Comparison of ENCODE assay signal across 31 mouse cellular contexts in genomic region chr1:190486551-190487104, GRCm38 (mm10).
DNase-seq lines count a peak whose midpoint lies in the region; ATAC-seq and TF ChIP-seq lines count a peak whose summit lies in the region.
"Had no signal": no experiment of that assay in that cellular context is flagged by ENCODE, and none has a peak within 500 bp of the region (broad histone marks: within the 10 kb centered on the region; RNA-seq: fewer than 3 reads in every experiment).

No protein-coding gene starts in this region.

- no peaks in the 10 kb centered on the region for H3K4me1 ChIP-seq in embryonic facial prominence, embryonic 13.5 days
- H3K4me1 ChIP-seq in embryonic facial prominence, embryonic 10.5 days: peaks cover 5% of the 10 kb centered on the region; the same call in 1 of the 2 replicates
- peaks cover 15 to 20% of the 10 kb centered on the region in 2 experiments for H3K4me1 ChIP-seq in heart, embryonic 14.5 days (ENCODE audit: control insufficient read depth in 2 of 2, insufficient read depth in 2 of 2, low read length in 2 of 2)
- H3K4me1 ChIP-seq in kidney, postnatal 0 days (replicated peaks; ENCODE audit: insufficient read depth, low read length): no peaks in the 10 kb centered on the region
- H3K4me1 ChIP-seq in embryonic facial prominence, embryonic 15.5 days: no peaks in the 10 kb centered on the region
- H3K4me1 ChIP-seq: forebrain, embryonic 10.5 days; forebrain, embryonic 15.5 days; liver, embryonic 15.5 days; lung, embryonic 15.5 days; midbrain, embryonic 12.5 days; neural tube, embryonic 13.5 days had no signal

- no peak overlapping the region for H3K27ac ChIP-seq in embryonic facial prominence, embryonic 13.5 days
- H3K27ac ChIP-seq in embryonic facial prominence, embryonic 10.5 days (replicated peaks): no peak overlapping the region; the same call in 1 of the 2 replicates
- peak overlapping the region; percentile 72 to 73 for H3K27ac ChIP-seq in heart, embryonic 14.5 days (replicated peaks in 1 of 2; ENCODE audit: control insufficient read depth in 1 of 2, insufficient read depth in 1 of 2, low read depth in 2 of 2, low read length in 2 of 2)
- no peak overlapping the region for H3K27ac ChIP-seq in kidney, postnatal 0 days
- H3K27ac ChIP-seq in embryonic facial prominence, embryonic 15.5 days (replicated peaks): no peak overlapping the region
- H3K27ac ChIP-seq: forebrain, embryonic 10.5 days; forebrain, embryonic 15.5 days; hindbrain, embryonic 10.5 days; liver, embryonic 15.5 days; lung, embryonic 15.5 days; midbrain, embryonic 12.5 days; neural tube, embryonic 13.5 days; stomach, postnatal 0 days had no signal

- H3K9ac ChIP-seq in embryonic facial prominence, embryonic 13.5 days: no peak overlapping the region
- H3K9ac ChIP-seq in heart, embryonic 14.5 days (ENCODE audit: low read length): no peak overlapping the region
- no peak overlapping the region for H3K9ac ChIP-seq in kidney, postnatal 0 days (ENCODE audit: low read depth, low read length)
- H3K9ac ChIP-seq in embryonic facial prominence, embryonic 15.5 days: no peak overlapping the region
- H3K9ac ChIP-seq: forebrain, embryonic 15.5 days; liver, embryonic 15.5 days; lung, embryonic 15.5 days; midbrain, embryonic 12.5 days; neural tube, embryonic 13.5 days had no signal

- no peaks in the 10 kb centered on the region for H3K9me3 ChIP-seq in embryonic facial prominence, embryonic 13.5 days
- no peaks in the 10 kb centered on the region for H3K9me3 ChIP-seq in embryonic facial prominence, embryonic 10.5 days
- H3K9me3 ChIP-seq in heart, embryonic 14.5 days (ENCODE audit: control insufficient read depth, low read length): 0 out of 2 replicates have a peak, but pooled peaks cover 5% of the 10 kb centered on the region
- H3K9me3 ChIP-seq in kidney, postnatal 0 days (replicated peaks; ENCODE audit: low read length): no peaks in the 10 kb centered on the region
- H3K9me3 ChIP-seq in embryonic facial prominence, embryonic 15.5 days (replicated peaks): no peaks in the 10 kb centered on the region
- H3K9me3 ChIP-seq: forebrain, embryonic 10.5 days; forebrain, embryonic 15.5 days; hindbrain, embryonic 10.5 days; liver, embryonic 15.5 days; lung, embryonic 15.5 days; midbrain, embryonic 12.5 days; neural tube, embryonic 13.5 days had no signal

- no peak overlapping the region for H3K4me3 ChIP-seq in embryonic facial prominence, embryonic 13.5 days
- no peak overlapping the region for H3K4me3 ChIP-seq in embryonic facial prominence, embryonic 10.5 days
- no peak overlapping the region for H3K4me3 ChIP-seq in heart, embryonic 14.5 days (ENCODE audit: control insufficient read depth in 1 of 2, insufficient read depth in 1 of 2, low read depth in 1 of 2, low read length in 2 of 2)
- H3K4me3 ChIP-seq in kidney, postnatal 0 days (replicated peaks; ENCODE audit: low read depth, low read length): no peak overlapping the region
- no peak overlapping the region for H3K4me3 ChIP-seq in embryonic facial prominence, embryonic 15.5 days (replicated peaks)
- H3K4me3 ChIP-seq: forebrain, embryonic 10.5 days; forebrain, embryonic 15.5 days; hindbrain, embryonic 10.5 days; liver, embryonic 15.5 days; lung, embryonic 15.5 days; megakaryocyte, embryonic 14.5 days; midbrain, embryonic 12.5 days; myocyte; neural tube, embryonic 13.5 days had no signal

- TF ChIP-seq CTCF in kidney, postnatal 0 days (IDR thresholded peaks at IDR 0.05; ENCODE audit: low read depth): no peak

- H3K27me3 ChIP-seq in embryonic facial prominence, embryonic 13.5 days: no peaks in the 10 kb centered on the region
- no peaks in the 10 kb centered on the region for H3K27me3 ChIP-seq in embryonic facial prominence, embryonic 10.5 days (replicated peaks; ENCODE audit: low read depth, poor library complexity, severe bottlenecking)
- H3K27me3 ChIP-seq in heart, embryonic 14.5 days (ENCODE audit: control insufficient read depth, insufficient read depth, low read length): no peaks in the 10 kb centered on the region
- no peaks in the 10 kb centered on the region for H3K27me3 ChIP-seq in kidney, postnatal 0 days (ENCODE audit: insufficient read depth, low read length)
- H3K27me3 ChIP-seq in embryonic facial prominence, embryonic 15.5 days: no peaks in the 10 kb centered on the region
- H3K27me3 ChIP-seq: forebrain, embryonic 15.5 days; liver, embryonic 15.5 days; lung, embryonic 15.5 days; midbrain, embryonic 12.5 days; neural tube, embryonic 13.5 days had no signal

- ATAC-seq in embryonic facial prominence, embryonic 13.5 days (ENCODE audit: insufficient number of reproducible peaks, insufficient read depth, low FRiP score, low TSS enrichment, low read depth): 0 out of 2 replicates have a peak, but pooled peaks have one; percentile 15
- ATAC-seq in heart, embryonic 14.5 days (ENCODE audit: insufficient number of reproducible peaks, insufficient read depth, low FRiP score, low read depth): no peak
- ATAC-seq in kidney, postnatal 0 days (replicated peaks; ENCODE audit: low FRiP score, low read depth): no peak
- peak; percentile 74; the same call in 1 of the 2 replicates for ATAC-seq in embryonic facial prominence, embryonic 15.5 days (ENCODE audit: insufficient number of reproducible peaks, low FRiP score, low TSS enrichment, low read depth)
- ATAC-seq: forebrain, embryonic 15.5 days; hindbrain, embryonic 16.5 days; Patski had no signal

- H3K4me2 ChIP-seq in embryonic facial prominence, embryonic 13.5 days: no peak overlapping the region
- H3K4me2 ChIP-seq in heart, embryonic 14.5 days (ENCODE audit: low read length): no peak overlapping the region
- H3K4me2 ChIP-seq in kidney, postnatal 0 days (ENCODE audit: low read length): no peak overlapping the region
- no peak overlapping the region for H3K4me2 ChIP-seq in embryonic facial prominence, embryonic 15.5 days (replicated peaks)
- H3K4me2 ChIP-seq: forebrain, embryonic 15.5 days; liver, embryonic 15.5 days; lung, embryonic 15.5 days; midbrain, embryonic 12.5 days; neural tube, embryonic 13.5 days had no signal

- WGBS in embryonic facial prominence, embryonic 13.5 days: 61% methylated on average over 7 of the region's 7 CpGs
- WGBS in embryonic facial prominence, embryonic 10.5 days: 64% methylated on average over 7 of the region's 7 CpGs
- WGBS in heart, embryonic 14.5 days: 54% methylated on average over 7 of the region's 7 CpGs
- WGBS in kidney, postnatal 0 days: 60% methylated on average over 7 of the region's 7 CpGs
- 59% methylated on average over 7 of the region's 7 CpGs for WGBS in embryonic facial prominence, embryonic 15.5 days

- H3K36me3 ChIP-seq in embryonic facial prominence, embryonic 13.5 days: no peaks in the 10 kb centered on the region
- no peaks in the 10 kb centered on the region for H3K36me3 ChIP-seq in embryonic facial prominence, embryonic 10.5 days (replicated peaks)
- H3K36me3 ChIP-seq in heart, embryonic 14.5 days (ENCODE audit: control insufficient read depth, insufficient read depth, low read length): no peaks in the 10 kb centered on the region
- no peaks in the 10 kb centered on the region for H3K36me3 ChIP-seq in kidney, postnatal 0 days (ENCODE audit: insufficient read depth, low read length)
- no peaks in the 10 kb centered on the region for H3K36me3 ChIP-seq in embryonic facial prominence, embryonic 15.5 days
- H3K36me3 ChIP-seq: forebrain, embryonic 10.5 days; forebrain, embryonic 15.5 days; G1E; hindbrain, embryonic 10.5 days; liver, embryonic 15.5 days; lung, embryonic 15.5 days; midbrain, embryonic 12.5 days; neural tube, embryonic 13.5 days had no signal

- DNase-seq in embryonic facial prominence, embryonic 10.5 days (ENCODE audit: low spot score): no peak
- no peak for DNase-seq in heart, adult 18-20 months
- peak; percentile 75 for DNase-seq in kidney, postnatal 0 days (ENCODE audit: low spot score)
- no peak for DNase-seq in kidney, adult 8-10 months
- no peak for DNase-seq in frontal cortex, postnatal 36 days (ENCODE audit: low spot score in 2 of 2)
- DNase-seq: adrenal gland, postnatal 14 days; cerebellum, adult 11 months; cerebellum, postnatal 10 days; kidney, adult 18-20 months; kidney, postnatal 10 days; layer of hippocampus, adult 9-11 months; lung, postnatal 36 days; right cerebral cortex, postnatal 4 days; thymus, adult 18-20 months; thymus, postnatal 25 days had no signal

Comparison
In these comparisons a context has a peak if more than half of its experiments do, and no peak if none do; other contexts are left out.
1. ATAC-seq: peak in embryonic facial prominence, embryonic 13.5 days (single experiment) and embryonic facial prominence, embryonic 15.5 days (single experiment); none in heart, embryonic 14.5 days (single experiment) and kidney, postnatal 0 days (single experiment).
2. H3K27ac ChIP-seq: peak in heart, embryonic 14.5 days (2 of 2); none in embryonic facial prominence, embryonic 13.5 days (single experiment), embryonic facial prominence, embryonic 10.5 days (single experiment), kidney, postnatal 0 days (single experiment) and embryonic facial prominence, embryonic 15.5 days (single experiment).